In genomic region chr13:42308368-42309103, GRCm38 (mm10) we compare ENCODE assay signal across 20 mouse cellular contexts. TPM values are rescaled to one million over a fixed set of nuclear protein-coding genes. Genes with fewer than 3 reads are reported as not detected.
DNase-seq lines count a peak whose midpoint lies in the region; ATAC-seq and TF ChIP-seq lines count a peak whose summit lies in the region.
"Had no signal": no experiment of that assay in that cellular context is flagged by ENCODE, and none has a peak within 500 bp of the region (broad histone marks: within the 10 kb centered on the region; RNA-seq: fewer than 3 reads in every experiment).

No protein-coding gene starts in this region.

- no peak overlapping the region for H3K9ac ChIP-seq in midbrain, embryonic 11.5 days (ENCODE audit: low read length)
- H3K9ac ChIP-seq in midbrain, postnatal 0 days (replicated peaks; ENCODE audit: low read length, poor library complexity, severe bottlenecking): no peak overlapping the region
- H3K9ac ChIP-seq in intestine, embryonic 15.5 days: no peak overlapping the region
- H3K9ac ChIP-seq: embryonic facial prominence, embryonic 13.5 days; forebrain, embryonic 15.5 days; neural tube, embryonic 15.5 days had no signal

- 0 out of 2 replicates have a peak, but pooled peaks cover 11% of the 10 kb centered on the region for H3K27me3 ChIP-seq in heart, embryonic 10.5 days (ENCODE audit: insufficient read depth, poor library complexity, severe bottlenecking)
- no peaks in the 10 kb centered on the region; the same call in 1 of the 2 replicates for H3K27me3 ChIP-seq in midbrain, embryonic 11.5 days (ENCODE audit: control insufficient read depth, insufficient read depth, low read length)
- H3K27me3 ChIP-seq in midbrain, postnatal 0 days (ENCODE audit: insufficient read depth, low read length): peaks cover 10% of the 10 kb centered on the region; the same call in 1 of the 2 replicates
- H3K27me3 ChIP-seq in intestine, embryonic 15.5 days (replicated peaks): no peaks in the 10 kb centered on the region

- WGBS in heart, embryonic 10.5 days: 76% methylated on average over 16 of the region's 16 CpGs
- 70% methylated on average over 16 of the region's 16 CpGs for WGBS in midbrain, embryonic 11.5 days
- WGBS in midbrain, postnatal 0 days: 68% methylated on average over 16 of the region's 16 CpGs
- 61% methylated on average over 16 of the region's 16 CpGs for WGBS in intestine, embryonic 15.5 days

- H3K36me3 ChIP-seq in heart, embryonic 10.5 days: peaks cover 22% of the 10 kb centered on the region; the same call in 1 of the 2 replicates
- no peaks in the 10 kb centered on the region for H3K36me3 ChIP-seq in midbrain, embryonic 11.5 days (ENCODE audit: control insufficient read depth, insufficient read depth, low read length)
- no peaks in the 10 kb centered on the region for H3K36me3 ChIP-seq in midbrain, postnatal 0 days (ENCODE audit: insufficient read depth, low read length)
- H3K36me3 ChIP-seq in intestine, embryonic 15.5 days: no peaks in the 10 kb centered on the region
- H3K36me3 ChIP-seq: embryonic facial prominence, embryonic 13.5 days; forebrain, embryonic 15.5 days; hindbrain, embryonic 10.5 days; midbrain, embryonic 10.5 days; neural tube, embryonic 15.5 days had no signal

- H3K9me3 ChIP-seq in heart, embryonic 10.5 days: no peaks in the 10 kb centered on the region
- H3K9me3 ChIP-seq in midbrain, embryonic 11.5 days (ENCODE audit: control insufficient read depth, low read length): no peaks in the 10 kb centered on the region
- no peaks in the 10 kb centered on the region for H3K9me3 ChIP-seq in midbrain, postnatal 0 days (ENCODE audit: low read length)
- no peaks in the 10 kb centered on the region for H3K9me3 ChIP-seq in intestine, embryonic 15.5 days
- H3K9me3 ChIP-seq: embryonic facial prominence, embryonic 13.5 days; forebrain, embryonic 15.5 days; hindbrain, embryonic 10.5 days; midbrain, embryonic 10.5 days; neural tube, embryonic 15.5 days had no signal

- H3K4me2 ChIP-seq in midbrain, embryonic 11.5 days: no peak overlapping the region
- H3K4me2 ChIP-seq in midbrain, postnatal 0 days (ENCODE audit: low read depth, low read length, poor library complexity, severe bottlenecking): no peak overlapping the region
- H3K4me2 ChIP-seq in intestine, embryonic 15.5 days (replicated peaks): no peak overlapping the region
- H3K4me2 ChIP-seq: embryonic facial prominence, embryonic 13.5 days; forebrain, embryonic 15.5 days; neural tube, embryonic 15.5 days had no signal

- no peak for TF ChIP-seq CTCF in midbrain, postnatal 0 days (IDR thresholded peaks at IDR 0.05)

- peak; percentile 91 for DNase-seq in heart, adult 11 months
- DNase-seq in heart, embryonic 10.5 days (ENCODE audit: low spot score): no peak
- DNase-seq in midbrain, embryonic 11.5 days (ENCODE audit: low spot score, missing footprints): peak; percentile 70
- DNase-seq in midbrain, postnatal 0 days (ENCODE audit: low spot score): no peak
- DNase-seq in ovary, postnatal 14 days (ENCODE audit: low spot score): no peak
- DNase-seq: adrenal gland, postnatal 14 days; cerebellum, adult 8-10 months; cerebellum, postnatal 36 days; kidney, postnatal 36 days; layer of hippocampus, postnatal 36 days; right cerebral cortex, postnatal 14 days had no signal

- no peak overlapping the region for H3K4me3 ChIP-seq in heart, embryonic 10.5 days
- no peak overlapping the region for H3K4me3 ChIP-seq in midbrain, embryonic 11.5 days (ENCODE audit: low read depth, low read length)
- no peak overlapping the region for H3K4me3 ChIP-seq in midbrain, postnatal 0 days (ENCODE audit: low read depth, low read length)
- no peak overlapping the region for H3K4me3 ChIP-seq in intestine, embryonic 15.5 days (replicated peaks)
- H3K4me3 ChIP-seq: embryonic facial prominence, embryonic 13.5 days; forebrain, embryonic 15.5 days; hindbrain, embryonic 10.5 days; midbrain, embryonic 10.5 days; neural tube, embryonic 15.5 days had no signal

- H3K27ac ChIP-seq in heart, embryonic 10.5 days: no peak overlapping the region
- H3K27ac ChIP-seq in midbrain, embryonic 11.5 days (ENCODE audit: low read depth, low read length): no peak overlapping the region
- no peak overlapping the region for H3K27ac ChIP-seq in midbrain, postnatal 0 days (ENCODE audit: low read depth, low read length)
- H3K27ac ChIP-seq in intestine, embryonic 15.5 days: no peak overlapping the region
- H3K27ac ChIP-seq: embryonic facial prominence, embryonic 13.5 days; forebrain, embryonic 15.5 days; hindbrain, embryonic 10.5 days; midbrain, embryonic 10.5 days; neural tube, embryonic 15.5 days had no signal

- ATAC-seq in midbrain, embryonic 11.5 days (ENCODE audit: low FRiP score): no peak
- ATAC-seq in midbrain, postnatal 0 days (ENCODE audit: low FRiP score): no peak
- peak; percentile 56; the same call in 1 of the 2 replicates for ATAC-seq in intestine, embryonic 15.5 days
- no peak for ATAC-seq in frontal cortex, adult (ENCODE audit: low TSS enrichment)
- ATAC-seq: forebrain, embryonic 15.5 days; lung, postnatal 0 days had no signal

- peaks cover 16% of the 10 kb centered on the region for H3K4me1 ChIP-seq in heart, embryonic 10.5 days
- H3K4me1 ChIP-seq in midbrain, embryonic 11.5 days (ENCODE audit: control insufficient read depth, insufficient read depth, low read length): 0 out of 2 replicates have a peak, but pooled peaks cover 2% of the 10 kb centered on the region
- no peaks in the 10 kb centered on the region for H3K4me1 ChIP-seq in midbrain, postnatal 0 days (ENCODE audit: insufficient read depth, low read length)
- H3K4me1 ChIP-seq in intestine, embryonic 15.5 days (replicated peaks): peaks cover 4% of the 10 kb centered on the region; the same call in 1 of the 2 replicates
- H3K4me1 ChIP-seq: forebrain, embryonic 15.5 days; neural tube, embryonic 15.5 days had no signal

RNA-seq across cellular contexts. Expression of gene Edn1, which starts 7.3 kb away (rescaled TPM):
- 6.1 and 7.6 TPM in 2 replicates for polyA plus RNA-seq in heart, embryonic 10.5 days (2016; fragmentation: Nextera tagmentation; extraction: Ambion mirVana)
- 1.9 and 2.2 TPM in 2 replicates for polyA plus RNA-seq in midbrain, embryonic 11.5 days (2014; fragmentation: Nextera tagmentation; extraction: Ambion mirVana)
- 2.1 and 4.4 TPM in 2 replicates for total RNA-seq in midbrain, postnatal 0 days (2014; rRNA removed)
- 3.2 and 4.0 TPM in 2 replicates for polyA plus RNA-seq in midbrain, postnatal 0 days (2015; fragmentation: Nextera tagmentation; extraction: Ambion mirVana)
- polyA plus RNA-seq in intestine, embryonic 15.5 days (2015; fragmentation: Nextera tagmentation; extraction: Ambion mirVana): 5.4 and 6.9 TPM in 2 replicates
- total RNA-seq: MEL had no signal

Comparison
In these comparisons a context has a peak if more than half of its experiments do, and no peak if none do; other contexts are left out.
1. DNase-seq: peak in heart, adult 11 months (single experiment) and midbrain, embryonic 11.5 days (single experiment); none in heart, embryonic 10.5 days (single experiment), midbrain, postnatal 0 days (single experiment) and ovary, postnatal 14 days (single experiment).